Mouse (Mus musculus) CH12.LX (cell line): ENCODE data around the gene Aspdh. TPM values are rescaled to one million over a fixed set of nuclear protein-coding genes. Genes with fewer than 3 reads are reported as not detected.
A peak's percentile ranks its signal among the peaks of the same experiment; 100 is the strongest.

Source experiments
- DNase-seq: peaks from one replicate; pipeline ENCODE4 v3.0.0-alpha.2; 2013; ENCODE audit errors: extremely low read depth
- H3K27ac ChIP-seq: 2 replicates; pipeline ENCODE4 v1.5.1; 2012; ENCODE audit warnings: low read depth, mild to moderate bottlenecking, control low read depth, moderate library complexity; ENCODE audit not compliant: insufficient read depth
- H3K27me3 ChIP-seq: replicated peaks from 2 replicates; pipeline ENCODE3; 2012; ENCODE audit warnings: inconsistent platforms
- H3K36me3 ChIP-seq, 2 experiments: replicated peaks in 1 of 2; 2 replicates each; pipeline versions ENCODE3 to v1.6.1; 2012; ENCODE audit warnings: inconsistent platforms in 1 of 2, low read length in 1 of 2, mild to moderate bottlenecking in 1 of 2, mixed read lengths in 1 of 2, moderate library complexity in 1 of 2; ENCODE audit not compliant: control insufficient read depth in 1 of 2, insufficient read depth in 1 of 2
- H3K4me1 ChIP-seq, 2 experiments: 2 replicates each; pipeline ENCODE4 v1.6.1; 2012; ENCODE audit warnings: inconsistent platforms in 1 of 2, moderate library complexity in 1 of 2; ENCODE audit not compliant: insufficient read depth in 2 of 2, control insufficient read depth in 1 of 2
- H3K4me2 ChIP-seq: 2 replicates; pipeline ENCODE4 v1.6.1; 2012; ENCODE audit warnings: low read depth, mild to moderate bottlenecking, control low read depth; ENCODE audit not compliant: poor library complexity, insufficient read depth, severe bottlenecking
- H3K4me3 ChIP-seq, 3 experiments: fragments of 150-350 bp in 1 of 3; sonication (generic) in 1 of 3; replicated peaks in 1 of 3; 2 replicates each; pipeline versions ENCODE3 to v1.5.1; 2011 to 2012; ENCODE audit warnings: low read depth in 2 of 3, low read length in 2 of 3, mild to moderate bottlenecking in 2 of 3, moderate library complexity in 2 of 3, control low read depth in 1 of 3, improper control_type of control experiment in 1 of 3, inconsistent platforms in 1 of 3, mixed read lengths in 1 of 3; ENCODE audit not compliant: poor library complexity in 1 of 3
- H3K79me2 ChIP-seq: replicated peaks from 2 replicates; pipeline ENCODE4 v1.6.1; 2012; ENCODE audit warnings: mild to moderate bottlenecking, moderate library complexity; ENCODE audit not compliant: control insufficient read depth, poor library complexity, insufficient read depth, severe bottlenecking; ENCODE audit errors: extremely low read depth
- H3K9ac ChIP-seq: 2 replicates; pipeline ENCODE4 v1.6.1; 2012; ENCODE audit warnings: low read depth, mild to moderate bottlenecking, control low read depth, moderate library complexity; ENCODE audit not compliant: insufficient read depth
- H3K9me3 ChIP-seq: replicated peaks from 2 replicates; pipeline ENCODE3; 2012; ENCODE audit warnings: low read length, inconsistent platforms, mixed read lengths
- BHLHE40 ChIP-seq: IDR thresholded peaks from 2 replicates; pipeline ENCODE4 v1.6.1; 2011; ENCODE audit warnings: mild to moderate bottlenecking, low read depth, low read length, improper control_type of control experiment
- CHD1 ChIP-seq: IDR thresholded peaks from 2 replicates; pipeline ENCODE4 v1.6.1; 2012; ENCODE audit warnings: low read depth, low read length, improper control_type of control experiment, inconsistent platforms
- ELF1 ChIP-seq: IDR thresholded peaks from 2 replicates; pipeline ENCODE4 v1.6.1; 2014; ENCODE audit warnings: low read depth, mild to moderate bottlenecking, inconsistent platforms, low read length, improper control_type of control experiment
- EP300 ChIP-seq: IDR thresholded peaks from 2 replicates; pipeline ENCODE4 v1.6.1; 2011; ENCODE audit warnings: low read length, improper control_type of control experiment
- ETS1 ChIP-seq: conservative IDR thresholded peaks from 2 replicates; pipeline ENCODE4 v1.6.1; 2012; ENCODE audit warnings: low read depth, mild to moderate bottlenecking, inconsistent platforms, low read length, improper control_type of control experiment, moderate library complexity
- GABPA ChIP-seq: IDR thresholded peaks from 2 replicates; pipeline ENCODE4 v1.6.1; 2012; ENCODE audit warnings: low read depth, low read length, improper control_type of control experiment, inconsistent platforms; ENCODE audit not compliant: insufficient replicate concordance
- HCFC1 ChIP-seq: IDR thresholded peaks from 2 replicates; pipeline ENCODE4 v1.6.1; 2012; ENCODE audit warnings: low read depth, mild to moderate bottlenecking, inconsistent platforms, low read length, improper control_type of control experiment
- JUN ChIP-seq: IDR thresholded peaks from 2 replicates; pipeline ENCODE4 v1.6.1; 2011; ENCODE audit warnings: low read depth, mild to moderate bottlenecking, low read length, improper control_type of control experiment, moderate library complexity; ENCODE audit not compliant: insufficient read depth
- JUND ChIP-seq: conservative IDR thresholded peaks from 2 replicates; pipeline ENCODE4 v1.6.1; 2011; ENCODE audit warnings: low read depth, low read length, improper control_type of control experiment
- KAT2A ChIP-seq: IDR thresholded peaks from 2 replicates; pipeline ENCODE4 v1.6.1; 2012; ENCODE audit warnings: low read length, improper control_type of control experiment, inconsistent platforms; ENCODE audit not compliant: insufficient replicate concordance
- MAX ChIP-seq: IDR thresholded peaks from 2 replicates; pipeline ENCODE4 v1.6.1; 2011; ENCODE audit warnings: low read length, improper control_type of control experiment
- MAZ ChIP-seq: IDR thresholded peaks from 2 replicates; pipeline ENCODE4 v1.6.1; 2012; ENCODE audit warnings: low read depth, mild to moderate bottlenecking, inconsistent platforms, low read length, improper control_type of control experiment, moderate library complexity
- MEF2A ChIP-seq: IDR thresholded peaks from 2 replicates; pipeline ENCODE4 v1.6.1; 2014; ENCODE audit warnings: low read depth, mild to moderate bottlenecking, inconsistent platforms, low read length, improper control_type of control experiment, borderline replicate concordance
- MXI1 ChIP-seq: IDR thresholded peaks from 2 replicates; pipeline ENCODE4 v1.6.1; 2011; ENCODE audit warnings: mild to moderate bottlenecking, low read depth, low read length, improper control_type of control experiment
- MYC ChIP-seq: IDR thresholded peaks from 2 replicates; pipeline ENCODE4 v1.6.1; 2011; ENCODE audit warnings: low read depth, mild to moderate bottlenecking, improper control_type of control experiment, low read length
- NELFE ChIP-seq: IDR thresholded peaks from 2 replicates; pipeline ENCODE4 v1.6.1; 2011; ENCODE audit warnings: low read depth, low read length, improper control_type of control experiment
- PAX5 ChIP-seq: IDR thresholded peaks from 2 replicates; pipeline ENCODE4 v1.6.1; 2012; ENCODE audit warnings: low read length, inconsistent platforms, mixed read lengths
- RAD21 ChIP-seq: IDR thresholded peaks from 2 replicates; pipeline ENCODE4 v1.6.1; 2011; ENCODE audit warnings: low read depth, mild to moderate bottlenecking, low read length, improper control_type of control experiment, moderate library complexity
- RCOR1 ChIP-seq: conservative IDR thresholded peaks from 2 replicates; pipeline ENCODE4 v1.6.1; 2012; ENCODE audit warnings: low read depth, mild to moderate bottlenecking, inconsistent platforms, low read length, improper control_type of control experiment
- SIN3A ChIP-seq: IDR thresholded peaks from 2 replicates; pipeline ENCODE4 v1.6.1; 2012; ENCODE audit warnings: low read length, improper control_type of control experiment, inconsistent platforms
- SMC3 ChIP-seq: IDR thresholded peaks from 2 replicates; pipeline ENCODE4 v1.6.1; 2011; ENCODE audit warnings: low read depth, low read length, improper control_type of control experiment
- TBP ChIP-seq: conservative IDR thresholded peaks from 2 replicates; pipeline ENCODE4 v1.6.1; 2011; ENCODE audit warnings: low read depth, low read length, improper control_type of control experiment
- UBTF ChIP-seq: IDR thresholded peaks from 2 replicates; pipeline ENCODE4 v1.6.1; 2012; ENCODE audit warnings: low read depth, mild to moderate bottlenecking, inconsistent platforms, low read length, improper control_type of control experiment, moderate library complexity
- USF1 ChIP-seq: IDR thresholded peaks from 2 replicates; pipeline ENCODE4 v1.6.1; 2014; ENCODE audit warnings: low read depth, mild to moderate bottlenecking, inconsistent platforms, low read length, improper control_type of control experiment
- ZC3H11A ChIP-seq: IDR thresholded peaks from 2 replicates; pipeline ENCODE4 v1.6.1; 2012; ENCODE audit warnings: low read depth, mild to moderate bottlenecking, inconsistent platforms, low read length, improper control_type of control experiment
- dilution Hi-C: fragments of 300-500 bp; cut with MboI; formaldehyde crosslinking; loops from 2 replicates; pipeline ENCODE4 v1.14.3; 2020; ENCODE audit warnings: low sequenced_read_pairs; ENCODE audit not compliant: extremely low pct_unique_long_range_greater_than_20kb, extremely low pct_ligation_motif_present
- in situ Hi-C: fragments of 300-500 bp; cut with MboI; formaldehyde crosslinking; loops from 3 replicates; pipeline ENCODE4 v1.14.3; 2019; ENCODE audit warnings: low sequenced_read_pairs, low pct_ligation_motif_present, low pct_unique_long_range_greater_than_20kb, mixed read lengths
- polyA plus RNA-seq: library from polyadenylated mRNA; unstranded; fragments of >175 nt; gene quantifications from 2 replicates; pipeline ENCODE4 v1.2.1, GENCODE M21; 2012; ENCODE audit warnings: low read depth; ENCODE audit not compliant: insufficient read length
- total RNA-seq, 2 experiments: library from RNA; depleted of rRNA; stranded (reverse); fragments of 300-350 nt in 1 of 2; fragments of >200 nt in 1 of 2; gene quantifications; 2 replicates each; pipeline ENCODE4 v1.2.3; 2012 to 2014

Aspdh gene
- total and polyA plus RNA-seq, 3 experiments: not detected

DNA sequence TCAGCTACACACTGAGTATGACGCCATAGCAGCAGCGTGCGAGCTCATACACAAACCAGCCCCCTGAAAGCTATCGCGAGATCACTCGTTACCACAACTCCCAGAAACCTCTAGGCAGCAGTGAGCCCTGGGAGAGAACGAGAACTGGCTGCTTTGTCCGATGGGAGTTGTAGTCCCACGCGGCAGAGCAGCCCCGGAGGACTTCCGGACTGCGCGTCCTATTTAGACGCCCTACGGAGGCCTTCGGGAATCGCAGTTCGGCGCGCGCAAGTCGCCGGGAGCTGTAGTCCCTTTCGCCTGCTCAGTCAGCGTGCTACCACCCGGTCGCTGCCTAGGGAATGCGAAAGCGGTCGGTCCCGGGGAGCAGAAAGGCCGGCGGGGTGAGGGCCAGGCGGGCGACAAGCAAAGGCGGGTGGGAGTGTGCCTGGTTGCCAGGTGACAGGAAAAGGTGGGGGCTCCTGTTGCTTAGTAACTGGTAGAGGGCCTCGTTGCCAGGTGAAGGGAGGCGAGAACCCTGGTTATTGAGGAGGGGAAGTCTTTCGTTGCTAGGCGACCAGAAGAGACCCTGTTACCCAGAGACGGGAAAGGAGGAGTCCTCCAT is 2.7 kb downstream of the Aspdh start, which contains the start of gene Josd2 (continued):
- TF ChIP-seq KAT2A (peak; percentile 98; the same call in 1 of the 2 replicates), JUN (no peak), BHLHE40 (0 out of 2 replicates have a peak, but pooled peaks have one; percentile 28), MAZ (peak; percentile 94), HCFC1 (peak; percentile 98), RAD21 (no peak), USF1 (no peak), PAX5 (no peak), CHD1 (no peak), MAX (peak; percentile 72; the same call in 1 of the 2 replicates), SIN3A (peak; percentile 91), ZC3H11A (no peak), GABPA (peak; percentile 99), NELFE (peak; percentile 91), MEF2A (peak; percentile 66; the same call in 1 of the 2 replicates), SMC3 (no peak)
- TF ChIP-seq, all 38 proteins: peak for 20

- in situ Hi-C loops: no loop called here
- Histone ChIP-seq H3K4me2 (peak overlapping the region; percentile 69), H3K4me3 (peak overlapping the region; percentile 68 to 87 (median 85)), H3K4me1 (peaks cover 8 to 30% of the 10 kb centered on the region in 2 experiments), H3K27me3 (peaks cover 26% of the 10 kb centered on the region), H3K27ac (no peak overlapping the region), H3K36me3 (peaks cover 4 to 27% of the 10 kb centered on the region in 2 experiments), H3K9me3 (no peaks in the 10 kb centered on the region), H3K9ac (peak overlapping the region; percentile 80), H3K79me2 (no peaks in the 10 kb centered on the region)
- TF ChIP-seq RAD21: no peak
- TF ChIP-seq NELFE: no peak
- no peak for TF ChIP-seq BHLHE40
- TF ChIP-seq MXI1: no peak
- no peak for TF ChIP-seq KAT2A
- TF ChIP-seq JUN: no peak
- no peak for TF ChIP-seq JUND
- no peak for TF ChIP-seq ELF1
- no peak for TF ChIP-seq MYC
- TF ChIP-seq MAX: no peak
- no peak for TF ChIP-seq TBP
- TF ChIP-seq PAX5: no peak
- TF ChIP-seq EP300: no peak
- no peak for TF ChIP-seq ETS1
- no peak for TF ChIP-seq RCOR1
- no peak for TF ChIP-seq UBTF
- no peak for TF ChIP-seq SMC3
- DNase-seq: no peak
- dilution Hi-C loops: no loop called here
These were observed 3.6 kb downstream of the Aspdh start for GRCm38 (mm10) chr7:44468644-44469285.
